Mouse (Mus musculus) lung, postnatal 0 days (tissue): ENCODE measurements around the gene Serpinf1.

ENCODE experiments used
- CTCF ChIP-seq: IDR thresholded peaks from 2 replicates; pipeline ENCODE4 v1.5.1; 2016; ENCODE audit warnings: antibody characterized with exemption, mild to moderate bottlenecking
- EP300 ChIP-seq: IDR thresholded peaks from 2 replicates; pipeline ENCODE4 v1.6.1; 2016; ENCODE audit warnings: antibody characterized with exemption, mild to moderate bottlenecking, control low read depth

GRCm38 (mm10) chr11:75406865-75407264 lies 15.6 kb downstream of the Serpinf1 start:
- peak; percentile 75 for TF ChIP-seq CTCF
- no peak for TF ChIP-seq EP300
